Mouse (Mus musculus) lung, postnatal 4 days (tissue): Measurements from ENCODE around the gene Pex5l.

Experiments used
- DNase-seq, 2 experiments: peaks; one replicate each; pipeline ENCODE4 v3.0.0; 2021

Pex5l gene

GRCm38 (mm10) chr3:33061428-33061827 is 81.6 kb downstream of the Pex5l start:
- DNase-seq = no peak

GRCm38 (mm10) chr3:33061016-33061415 is 82.0 kb downstream of the Pex5l start:
- no peak for DNase-seq

- no peak for DNase-seq
These were observed 82.6 kb downstream of the Pex5l start for GRCm38 (mm10) chr3:33060343-33060937.

GRCm38 (mm10) chr3:33048304-33048703 is 94.7 kb downstream of the Pex5l start:
- no peak for DNase-seq

GRCm38 (mm10) chr3:33044799-33045106 is 98.3 kb downstream of the Pex5l start:
- DNase-seq = no peak

- DNase-seq = no peak
These were observed 98.9 kb downstream of the Pex5l start for GRCm38 (mm10) chr3:33043896-33044798.

- DNase-seq = no peak
These were observed 118.5 kb downstream of the Pex5l start for GRCm38 (mm10) chr3:33024566-33024965.

- DNase-seq = no peak
These were observed 139.1 kb downstream of the Pex5l start for GRCm38 (mm10) chr3:33003901-33004300.

- no peak for DNase-seq
These were observed 141.3 kb downstream of the Pex5l start for GRCm38 (mm10) chr3:33001769-33002168.

- no peak for DNase-seq
These were observed 142.5 kb downstream of the Pex5l start for GRCm38 (mm10) chr3:33000383-33001015.

- no peak for DNase-seq
These were observed 151.1 kb downstream of the Pex5l start for GRCm38 (mm10) chr3:32991713-32992575.

GRCm38 (mm10) chr3:32987806-32988205 is 155.2 kb downstream of the Pex5l start:
- no peak for DNase-seq

- no peak for DNase-seq
These were observed 157.9 kb downstream of the Pex5l start for GRCm38 (mm10) chr3:32985141-32985540.

GRCm38 (mm10) chr3:32979981-32980380 is 163.1 kb downstream of the Pex5l start:
- no peak for DNase-seq

GRCm38 (mm10) chr3:32979238-32979637 is 163.8 kb downstream of the Pex5l start:
- no peak for DNase-seq

GRCm38 (mm10) chr3:32970257-32970656 is 172.8 kb downstream of the Pex5l start:
- DNase-seq = no peak

GRCm38 (mm10) chr3:32968671-32969425 is 174.2 kb downstream of the Pex5l start:
- no peak for DNase-seq

- peak in 1 of 2 experiments; percentile 16 for DNase-seq
These were observed 177.5 kb downstream of the Pex5l start for GRCm38 (mm10) chr3:32965528-32965927.

GRCm38 (mm10) chr3:32961494-32961893 is 181.6 kb downstream of the Pex5l start:
- DNase-seq = no peak

GRCm38 (mm10) chr3:32951382-32951781 is 191.7 kb downstream of the Pex5l start:
- DNase-seq = no peak

GRCm38 (mm10) chr3:32947486-32947885 is 195.6 kb downstream of the Pex5l start:
- DNase-seq = no peak
